Mouse (Mus musculus) liver, embryonic 11.5 days (tissue): ENCODE data around the gene Akap8l. TPM values are rescaled to one million over a fixed set of nuclear protein-coding genes. Genes with fewer than 3 reads are reported as not detected.

Source experiments
- ATAC-seq: fragments of 200-750 bp; cut with Nextera tagmentation; replicated peaks from 2 replicates; pipeline ENCODE4 v1.8.0; 2017; ENCODE audit warnings: moderate number of reproducible peaks, mild to moderate bottlenecking, moderate TSS enrichment, moderate library complexity; ENCODE audit not compliant: low FRiP score
- DNase-seq: peaks from one replicate; pipeline ENCODE4 v3.0.0-alpha.2; 2017; ENCODE audit warnings: low spot score
- H3K27ac ChIP-seq: fragments of 300-500 bp; sonication (generic); 2 replicates; pipeline ENCODE4 v1.5.1; 2014; ENCODE audit warnings: mild to moderate bottlenecking, low read depth, low read length, control low read depth
- H3K27me3 ChIP-seq: fragments of 300-500 bp; sonication (generic); replicated peaks from 2 replicates; pipeline ENCODE4 v1.6.1; 2014; ENCODE audit warnings: low read length, mixed read lengths; ENCODE audit not compliant: control insufficient read depth, insufficient read depth
- H3K36me3 ChIP-seq: fragments of 300-500 bp; sonication (generic); 2 replicates; pipeline ENCODE4 v1.6.1; 2014; ENCODE audit warnings: mild to moderate bottlenecking, low read length, moderate library complexity, mixed read lengths; ENCODE audit not compliant: control insufficient read depth, insufficient read depth
- H3K4me1 ChIP-seq: fragments of 300-500 bp; sonication (generic); replicated peaks from 2 replicates; pipeline ENCODE4 v1.6.1; 2014; ENCODE audit warnings: low read length, mixed read lengths; ENCODE audit not compliant: control insufficient read depth, insufficient read depth
- H3K4me2 ChIP-seq: fragments of 300-500 bp; sonication (generic); 2 replicates; pipeline ENCODE4 v1.6.1; 2014; ENCODE audit warnings: mild to moderate bottlenecking, control low read depth, moderate library complexity
- H3K4me3 ChIP-seq: fragments of 300-500 bp; sonication (generic); 2 replicates; pipeline ENCODE4 v1.5.1; 2014; ENCODE audit warnings: low read depth, low read length, control low read depth
- H3K9ac ChIP-seq: fragments of 300-500 bp; sonication (generic); 2 replicates; pipeline ENCODE4 v1.6.1; 2014; ENCODE audit warnings: low read depth, low read length, control low read depth
- H3K9me3 ChIP-seq: fragments of 300-500 bp; sonication (generic); 2 replicates; pipeline ENCODE4 v1.6.1; 2016; ENCODE audit warnings: low read length, inconsistent platforms, mixed read lengths; ENCODE audit not compliant: control insufficient read depth
- WGBS: fragments of 180-500 bp; shearing (Covaris S2); extraction: QIAGEN DNeasy Blood & Tissue Kit; methylation state at CpG from one replicate; pipeline ENCODE4 v1.1.7; 2014; 5-methylcytosine and 5-hydroxymethylcytosine counted together
- polyA plus RNA-seq: library from polyadenylated mRNA; unstranded; fragments of >200 nt; fragmentation: Nextera tagmentation; extraction: Ambion mirVana; gene quantifications from 2 replicates; pipeline ENCODE4 v1.2.1, GENCODE M21; 2014

The Akap8l gene
- polyA plus RNA-seq, 1 experiment from 2014 or later, result 74.3 TPM

DNA sequence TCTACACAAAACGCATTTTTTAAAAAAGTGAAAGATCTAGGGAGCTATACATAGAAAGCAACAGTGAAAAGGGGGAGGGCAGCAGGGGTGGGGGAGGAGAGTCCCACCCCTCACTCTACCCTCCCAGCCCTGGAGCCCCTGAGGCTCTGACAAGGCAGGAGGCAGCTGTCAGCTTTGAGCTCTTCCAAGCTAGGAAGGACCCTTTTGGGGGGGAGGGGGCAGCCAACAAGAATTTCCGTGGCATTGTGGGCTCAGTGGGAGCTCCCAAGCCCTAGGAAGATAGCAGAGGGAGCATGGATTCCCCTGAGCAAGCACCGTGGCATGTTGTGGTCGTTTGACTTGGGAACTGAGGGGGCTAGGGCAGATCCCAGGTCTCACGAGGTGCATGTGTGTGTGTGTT is 3.8 kb upstream of the Akap8l start:
- WGBS, result 77% methylated on average over 5 of the region's 5 CpGs
- Histone ChIP-seq H3K27ac (no peak overlapping the region), H3K4me2 (no peak overlapping the region), H3K9me3 (no peaks in the 10 kb centered on the region), H3K4me3 (no peak overlapping the region), H3K4me1 (peaks cover 8% of the 10 kb centered on the region), H3K36me3 (peaks cover 42% of the 10 kb centered on the region), H3K9ac (no peak overlapping the region), H3K27me3 (no peaks in the 10 kb centered on the region)
- no peak for ATAC-seq
- no peak for DNase-seq

DNA sequence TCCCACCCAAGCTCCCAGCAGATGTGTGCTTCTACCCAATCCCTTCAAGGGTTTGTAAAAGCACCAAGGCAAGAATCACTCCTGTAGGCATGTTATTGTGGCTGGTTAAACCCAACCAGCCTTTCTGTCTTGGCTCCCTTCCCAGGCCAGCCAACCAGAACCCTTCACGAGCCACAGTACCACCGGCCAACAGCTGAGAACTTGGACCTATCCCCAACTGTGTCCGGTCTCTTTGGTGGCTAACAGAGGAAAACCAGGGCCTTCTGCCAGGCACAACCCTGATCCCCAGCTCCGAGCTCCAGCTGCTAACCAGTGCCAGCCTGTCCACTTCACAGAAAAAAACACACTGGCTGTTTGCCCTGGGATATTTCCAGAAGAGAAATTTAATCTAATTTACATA is 3.3 kb upstream of the Akap8l start:
- no peak overlapping the region for H3K4me3 ChIP-seq
- H3K27ac ChIP-seq, result no peak overlapping the region
- ATAC-seq (no peak), DNase-seq (no peak)
- 90% methylated on average over 4 of the region's 4 CpGs for WGBS
- no peak overlapping the region for H3K9ac ChIP-seq
- H3K4me2 ChIP-seq, result no peak overlapping the region
- peaks cover 37% of the 10 kb centered on the region for H3K36me3 ChIP-seq
- H3K9me3 ChIP-seq, result no peaks in the 10 kb centered on the region
- no peaks in the 10 kb centered on the region for H3K27me3 ChIP-seq
- H3K4me1 ChIP-seq, result peaks cover 14% of the 10 kb centered on the region

DNA sequence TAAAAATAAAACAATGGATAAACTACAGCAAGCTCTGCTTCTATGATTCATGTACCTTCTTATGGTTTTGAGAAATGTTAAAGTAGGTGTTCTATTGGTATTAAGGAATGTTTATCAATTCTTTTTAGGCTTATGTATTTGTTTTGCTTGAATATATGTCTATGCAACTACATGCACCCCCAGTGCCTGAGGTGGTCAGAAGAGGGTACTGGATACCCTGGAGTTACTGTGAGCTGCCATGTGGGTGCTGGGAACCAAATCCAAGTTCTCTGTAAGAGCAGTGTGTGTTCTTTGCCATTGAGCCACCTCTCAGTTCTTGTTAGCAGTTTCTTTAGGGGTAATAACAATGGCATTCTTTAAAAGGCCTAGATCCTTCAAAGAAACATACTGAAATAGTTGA is 1.3 kb upstream of the Akap8l start:
- Histone ChIP-seq H3K9ac (no peak overlapping the region), H3K4me2 (peak overlapping the region; percentile 78), H3K27ac (no peak overlapping the region), H3K36me3 (peaks cover 22% of the 10 kb centered on the region), H3K4me3 (no peak overlapping the region), H3K27me3 (no peaks in the 10 kb centered on the region), H3K9me3 (no peaks in the 10 kb centered on the region), H3K4me1 (peaks cover 20% of the 10 kb centered on the region)
- DNase-seq (no peak), ATAC-seq (no peak)

DNA sequence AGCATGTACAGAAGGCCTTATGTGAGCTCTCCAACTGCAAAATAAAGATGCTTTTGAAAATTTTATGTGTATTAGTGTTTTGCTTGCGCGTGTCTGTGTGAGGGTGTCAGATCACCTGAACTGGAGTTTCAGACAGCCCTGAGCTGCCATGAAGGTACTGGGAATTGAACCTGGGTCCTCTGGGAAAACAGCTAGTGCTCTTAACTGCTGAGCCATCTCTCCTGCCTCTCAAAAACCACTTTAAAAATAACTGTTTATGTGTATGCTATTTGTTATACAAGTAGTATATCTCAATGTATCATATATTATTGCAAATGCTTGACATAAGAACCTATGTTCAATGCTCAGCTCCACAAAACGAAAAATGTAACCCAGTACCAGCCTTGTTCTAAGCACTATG is 862 bp upstream of the Akap8l start:
- H3K4me3 ChIP-seq, result peak overlapping the region; percentile 92
- no peak for DNase-seq
- H3K9me3 ChIP-seq, result no peaks in the 10 kb centered on the region
- 66% methylated on average over 3 of the region's 3 CpGs for WGBS
- peaks cover 18% of the 10 kb centered on the region for H3K36me3 ChIP-seq
- H3K4me1 ChIP-seq, result peaks cover 20% of the 10 kb centered on the region
- no peak overlapping the region for H3K9ac ChIP-seq
- no peak for ATAC-seq
- H3K27me3 ChIP-seq, result no peaks in the 10 kb centered on the region
- H3K27ac ChIP-seq, result no peak overlapping the region
- peak overlapping the region; percentile 78 for H3K4me2 ChIP-seq

DNA sequence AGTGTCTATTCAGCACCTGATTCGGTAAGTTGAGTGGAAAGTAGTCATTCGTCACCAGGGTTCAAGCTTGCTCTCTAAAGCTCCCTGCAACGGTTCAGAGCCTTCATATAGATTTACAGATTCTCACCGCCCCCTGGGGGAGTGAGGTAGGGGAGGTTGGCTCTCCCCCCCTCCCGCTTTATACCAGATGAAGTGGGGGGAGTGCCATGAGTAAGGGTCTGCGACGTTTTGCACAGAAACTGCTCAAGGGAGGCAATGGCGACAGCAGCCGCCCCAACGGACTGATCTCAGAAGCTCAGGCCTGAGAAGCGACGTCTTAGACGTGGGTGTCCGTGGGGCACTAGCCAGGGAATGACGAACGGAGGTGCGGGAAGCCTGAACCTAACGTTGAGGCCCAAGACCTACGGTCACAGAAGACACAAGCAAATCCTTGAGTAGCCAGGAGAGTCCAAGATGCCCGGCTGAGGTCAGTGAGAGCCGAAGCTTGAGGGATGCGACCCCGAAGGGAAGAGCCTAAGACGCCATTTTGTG is 491 bp downstream of the Akap8l start:
- peaks cover 20% of the 10 kb centered on the region for H3K4me1 ChIP-seq
- no peaks in the 10 kb centered on the region for H3K9me3 ChIP-seq
- no peaks in the 10 kb centered on the region for H3K27me3 ChIP-seq
- H3K9ac ChIP-seq, result peak overlapping the region; percentile 91
- DNase-seq, result no peak
- H3K4me3 ChIP-seq, result peak overlapping the region; percentile 92
- H3K27ac ChIP-seq, result peak overlapping the region; percentile 62
- H3K36me3 ChIP-seq, result peaks cover 7% of the 10 kb centered on the region
- under 1% methylated on average over 24 of the region's 24 CpGs for WGBS
- peak; percentile 8; the same call in 1 of the 2 replicates for ATAC-seq
- peak overlapping the region; percentile 81 for H3K4me2 ChIP-seq

DNA sequence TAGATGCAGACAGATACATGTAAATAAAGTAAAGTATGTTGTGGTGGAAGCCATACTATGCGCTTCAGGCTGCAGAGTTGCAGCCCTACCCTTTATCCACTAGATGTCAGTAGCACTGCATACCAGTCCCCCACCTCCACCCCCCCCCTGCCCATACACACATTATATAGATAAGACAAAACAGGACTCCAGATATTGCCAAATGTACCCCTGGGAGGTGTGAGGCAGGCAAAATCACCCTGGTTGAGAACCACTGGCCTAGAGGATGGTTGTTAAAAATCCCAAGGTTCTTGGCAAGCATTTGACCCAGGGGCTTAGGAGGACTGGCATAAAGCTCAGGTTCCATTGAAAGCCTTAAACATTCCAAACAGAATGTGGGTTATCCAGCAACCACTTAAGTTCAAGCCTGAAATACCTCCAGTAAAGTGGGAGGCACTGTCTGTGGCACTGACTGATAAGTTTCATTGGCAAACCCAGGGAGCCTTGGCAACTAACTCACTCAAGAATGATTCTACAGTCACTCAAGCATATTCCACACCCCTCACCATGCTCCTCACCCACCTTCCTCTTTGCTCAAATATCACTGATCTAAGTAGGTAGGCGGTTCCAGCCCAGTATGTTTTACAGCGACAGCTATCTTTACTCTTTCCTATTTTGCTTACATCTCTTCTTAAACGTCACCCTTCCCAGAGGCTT is 1.2 kb downstream of the Akap8l start:
- H3K36me3 ChIP-seq, result peaks cover 3% of the 10 kb centered on the region
- H3K9me3 ChIP-seq, result no peaks in the 10 kb centered on the region
- no peaks in the 10 kb centered on the region for H3K27me3 ChIP-seq
- peak overlapping the region; percentile 92 for H3K4me3 ChIP-seq
- peak overlapping the region; percentile 81 for H3K4me2 ChIP-seq
- H3K4me1 ChIP-seq, result peaks cover 20% of the 10 kb centered on the region
- WGBS, result 9% methylated on average over 4 of the region's 4 CpGs
- peak overlapping the region; percentile 62 for H3K27ac ChIP-seq
- no peak for DNase-seq
- peak; percentile 54 for ATAC-seq
- H3K9ac ChIP-seq, result peak overlapping the region; percentile 91

DNA sequence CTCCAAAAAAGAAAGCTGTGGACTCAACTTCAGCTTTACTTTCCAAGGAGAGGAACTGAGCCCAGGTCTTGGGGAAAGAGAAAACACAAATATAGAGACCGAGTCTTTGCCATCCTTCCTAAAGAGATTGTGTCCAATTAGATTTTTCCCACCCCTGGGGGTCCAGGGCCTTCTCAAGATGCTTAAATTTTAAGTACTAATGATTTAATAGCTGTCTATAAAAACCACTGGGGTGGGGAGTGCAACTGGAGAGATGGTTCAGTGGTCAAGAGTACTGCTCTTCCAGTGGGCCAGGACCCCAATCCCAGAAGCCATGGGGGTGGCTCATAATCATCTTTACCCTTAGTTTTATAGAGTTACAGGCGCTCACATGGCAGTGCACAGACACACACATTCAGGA is 2.0 kb downstream of the Akap8l start:
- Histone ChIP-seq H3K36me3 (peaks cover 3% of the 10 kb centered on the region; the same call in 1 of the 2 replicates), H3K27me3 (no peaks in the 10 kb centered on the region), H3K4me3 (no peak overlapping the region; the same call in 1 of the 2 replicates), H3K4me2 (peak overlapping the region; percentile 81), H3K9me3 (no peaks in the 10 kb centered on the region), H3K9ac (no peak overlapping the region), H3K27ac (no peak overlapping the region), H3K4me1 (peaks cover 20% of the 10 kb centered on the region)
- DNase-seq (no peak), ATAC-seq (no peak)
- 84% methylated on average over 2 of the region's 2 CpGs for WGBS

DNA sequence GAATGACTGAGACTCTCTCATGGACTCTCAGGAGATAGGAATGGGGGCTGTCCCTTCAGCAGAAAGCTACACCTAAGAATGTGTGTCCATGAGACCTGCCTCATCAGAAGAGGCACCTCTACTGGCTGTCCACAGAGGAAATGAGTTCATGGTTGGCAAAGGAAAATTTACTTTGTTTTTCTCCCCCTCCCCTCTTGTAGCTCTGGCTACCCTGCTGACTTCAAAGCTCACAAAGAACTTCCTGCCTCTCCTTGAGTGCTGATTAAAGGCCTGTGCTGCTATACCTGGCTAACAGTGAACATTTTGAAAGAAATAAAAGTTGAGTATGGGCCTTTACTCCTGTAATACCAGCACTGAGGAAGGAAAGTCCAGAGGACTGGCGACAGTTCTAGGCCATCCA is 9.3 kb downstream of the Akap8l start:
- H3K4me2 ChIP-seq, result no peak overlapping the region
- 94% methylated on average over 1 of the region's 1 CpGs for WGBS
- H3K9me3 ChIP-seq, result no peaks in the 10 kb centered on the region
- no peak overlapping the region for H3K9ac ChIP-seq
- no peak overlapping the region for H3K27ac ChIP-seq
- no peak for DNase-seq
- no peak for ATAC-seq
- H3K36me3 ChIP-seq, result peaks cover 18% of the 10 kb centered on the region
- H3K4me1 ChIP-seq, result no peaks in the 10 kb centered on the region
- H3K27me3 ChIP-seq, result no peaks in the 10 kb centered on the region
- H3K4me3 ChIP-seq, result no peak overlapping the region

DNA sequence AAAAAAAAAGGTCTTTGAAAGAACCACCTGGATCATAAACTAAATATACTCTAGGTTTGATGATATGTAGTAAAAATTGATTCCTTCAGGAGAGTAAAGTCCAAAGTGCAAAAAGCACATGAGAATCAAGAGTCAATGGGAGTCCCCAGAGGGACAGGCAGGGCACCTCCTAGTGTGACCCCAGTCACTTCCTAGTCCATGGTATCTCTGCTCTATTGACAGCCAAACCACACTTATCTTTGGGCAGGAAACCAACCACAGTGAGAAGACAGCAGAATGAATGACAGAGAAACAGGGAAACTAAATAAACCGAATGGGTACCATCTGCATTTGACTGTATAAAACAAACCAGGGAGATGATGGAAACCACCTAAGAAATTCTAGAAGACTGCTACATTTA is 10.3 kb downstream of the Akap8l start:
- H3K9me3 ChIP-seq, result no peaks in the 10 kb centered on the region
- H3K4me3 ChIP-seq, result no peak overlapping the region
- no peak for DNase-seq
- no peak for ATAC-seq
- H3K9ac ChIP-seq, result no peak overlapping the region
- H3K27ac ChIP-seq, result no peak overlapping the region
- WGBS, result 31% methylated on average over 1 of the region's 1 CpGs
- H3K27me3 ChIP-seq, result no peaks in the 10 kb centered on the region
- no peak overlapping the region for H3K4me2 ChIP-seq
- peaks cover 28% of the 10 kb centered on the region for H3K36me3 ChIP-seq
- H3K4me1 ChIP-seq, result no peaks in the 10 kb centered on the region
